Mouse (Mus musculus) brain, embryonic 14.5 days (tissue): Measurements from ENCODE around the gene Amz2.

ENCODE experiments used
- CTCF ChIP-seq: fragments of 200-500 bp; IDR thresholded peaks from 2 replicates; pipeline ENCODE4 v1.5.1; 2012; ENCODE audit warnings: inconsistent platforms, mild to moderate bottlenecking, moderate library complexity, borderline replicate concordance; ENCODE audit not compliant: insufficient read depth, insufficient read length; ENCODE audit errors: extremely low read depth
- POLR2A ChIP-seq: fragments of 200-500 bp; IDR thresholded peaks from 2 replicates; pipeline ENCODE4 v1.6.1; 2012; ENCODE audit warnings: mild to moderate bottlenecking, inconsistent platforms, borderline replicate concordance; ENCODE audit not compliant: poor library complexity, insufficient read depth, insufficient read length, severe bottlenecking; ENCODE audit errors: extremely low read depth

DNA sequence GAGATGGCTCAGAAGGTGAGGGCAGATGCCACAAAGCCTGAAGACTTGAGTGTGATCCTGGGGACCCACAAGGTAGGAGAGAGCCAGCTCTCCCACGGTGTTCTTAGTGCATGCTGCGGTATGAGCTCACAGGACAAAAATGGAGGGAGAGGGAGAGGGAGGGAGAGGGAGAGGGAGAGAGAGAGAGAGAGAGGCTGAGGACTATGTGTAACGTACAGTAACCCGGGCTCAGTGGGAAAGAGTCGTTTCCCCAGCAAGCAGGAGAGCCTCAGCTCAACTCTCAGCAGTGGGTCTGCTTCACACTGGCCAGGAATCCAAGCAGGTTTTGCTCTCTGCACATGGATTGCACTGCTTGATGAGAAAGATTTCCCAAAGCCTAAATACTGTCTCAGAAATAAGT is 13.5 kb downstream of the Amz2 start:
- TF ChIP-seq CTCF (no peak), POLR2A (no peak)
